Mouse (Mus musculus) adrenal gland, adult 2 months (tissue): ENCODE data around the gene D10Wsu102e. TPM values are rescaled to one million over a fixed set of nuclear protein-coding genes. Genes with fewer than 3 reads are reported as not detected.
"Not testable (repeated sequence)": the region's sequence is repeated elsewhere in the genome, so short reads cannot be mapped to it uniquely, and the experiment has no call there.

Experiments
- DNase-seq: peaks from one replicate; pipeline ENCODE4 v3.0.0; 2021
- polyA plus RNA-seq: library from polyadenylated mRNA; depleted of rRNA; stranded (reverse); fragments of >200 nt; gene quantifications from 2 replicates; pipeline ENCODE4 v1.2.3, GENCODE M21; 2012
- total RNA-seq, 2 experiments: library from RNA; stranded (reverse); gene quantifications; 2 replicates each; pipeline ENCODE4 v1.2.3; 2021

Gene D10Wsu102e
- total and polyA plus RNA-seq, 3 experiments, result 0.15 to 0.81 (median 0.69) TPM

- no peak for DNase-seq
Observed at GRCm38 (mm10) chr10:83385330-83385910, 25.4 kb downstream of the D10Wsu102e start.

GRCm38 (mm10) chr10:83397336-83397735 is 37.3 kb downstream of the D10Wsu102e start:
- DNase-seq, result no peak

DNA sequence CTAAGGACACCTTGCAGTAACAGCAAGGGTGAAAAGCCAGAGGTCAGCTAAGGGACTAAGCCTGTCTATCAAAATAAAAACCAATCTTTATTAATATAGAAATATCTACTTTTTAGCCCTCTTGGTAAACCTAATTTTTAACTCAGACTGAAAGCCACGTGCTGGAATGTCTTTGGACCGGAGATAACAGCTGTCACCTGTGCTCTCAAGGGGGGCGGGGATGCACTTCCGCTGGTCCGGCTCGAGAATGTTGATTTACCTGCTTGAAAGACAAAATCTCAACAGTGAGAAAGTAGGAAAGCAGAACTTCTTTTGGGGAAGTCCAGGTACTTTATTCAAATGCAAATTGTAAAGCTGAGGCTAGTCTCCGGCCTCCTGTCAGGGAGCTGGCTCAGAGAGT is 40.9 kb downstream of the D10Wsu102e start:
- DNase-seq, result not testable (repeated sequence)

GRCm38 (mm10) chr10:83405031-83405430 is 45.0 kb downstream of the D10Wsu102e start:
- peak; percentile 17 for DNase-seq

GRCm38 (mm10) chr10:83405711-83406110 is 45.7 kb downstream of the D10Wsu102e start:
- DNase-seq, result no peak

GRCm38 (mm10) chr10:83407141-83407540 is 47.1 kb downstream of the D10Wsu102e start:
- DNase-seq, result no peak

DNA sequence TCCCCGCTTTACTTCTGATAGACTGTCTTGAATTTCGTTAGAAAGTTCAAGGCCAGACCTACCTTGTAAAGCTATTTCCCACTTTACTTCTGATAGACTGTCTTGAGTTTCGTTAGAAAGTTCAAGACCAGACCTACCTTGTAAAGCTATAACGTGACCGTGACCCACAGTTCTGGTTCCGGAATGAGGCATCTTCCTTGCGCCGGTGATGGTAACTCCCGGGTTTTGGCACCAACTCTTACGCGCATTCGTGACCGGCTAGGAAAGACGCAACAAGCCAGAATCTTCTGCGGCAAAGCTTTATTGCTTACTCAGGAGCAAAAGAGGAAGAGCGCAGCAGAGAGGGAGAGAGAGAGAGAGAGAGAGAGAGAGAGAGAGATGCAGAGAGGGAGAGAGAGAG is 58.4 kb downstream of the D10Wsu102e start:
- DNase-seq, result not testable (repeated sequence)

DNA sequence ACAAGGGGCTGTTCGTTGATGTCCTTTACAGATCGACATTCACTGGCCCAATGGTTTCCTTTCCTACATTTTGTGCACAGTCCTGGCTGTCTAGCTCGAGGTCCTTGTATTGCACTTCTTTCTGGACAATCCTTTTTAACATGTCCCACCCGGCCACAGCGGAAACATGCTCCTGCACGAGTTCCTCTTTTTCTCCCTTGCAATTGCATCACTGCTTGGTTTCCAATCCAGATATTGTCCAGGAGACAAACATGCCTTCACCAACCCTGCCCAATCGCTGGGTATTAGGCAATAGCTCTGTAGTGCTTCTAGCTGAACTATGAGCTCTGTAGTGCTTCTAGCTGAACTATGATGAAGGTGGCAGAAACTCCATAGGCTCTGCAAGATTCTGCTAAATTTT is 88.6 kb downstream of the D10Wsu102e start:
- no peak for DNase-seq

DNA sequence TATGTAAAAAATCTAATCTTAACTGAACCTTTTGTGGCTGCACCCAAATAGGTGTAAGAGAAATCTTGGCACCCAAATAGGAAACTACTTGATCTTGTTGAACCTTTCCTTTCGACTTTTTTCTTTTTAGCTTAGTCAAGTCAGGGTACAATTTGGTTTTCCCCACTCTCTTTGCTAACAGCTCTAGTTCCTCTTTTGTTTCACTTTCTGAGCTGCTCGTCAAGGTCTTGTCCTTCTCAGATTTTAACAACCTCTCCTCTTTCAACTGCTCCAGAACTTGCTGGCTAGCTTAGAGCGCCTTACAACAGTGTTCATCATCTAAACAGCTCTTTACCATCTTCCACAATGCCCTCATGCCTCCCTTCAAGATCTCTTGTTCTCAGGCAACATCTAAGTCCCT is 97.5 kb downstream of the D10Wsu102e start:
- no peak for DNase-seq

DNA sequence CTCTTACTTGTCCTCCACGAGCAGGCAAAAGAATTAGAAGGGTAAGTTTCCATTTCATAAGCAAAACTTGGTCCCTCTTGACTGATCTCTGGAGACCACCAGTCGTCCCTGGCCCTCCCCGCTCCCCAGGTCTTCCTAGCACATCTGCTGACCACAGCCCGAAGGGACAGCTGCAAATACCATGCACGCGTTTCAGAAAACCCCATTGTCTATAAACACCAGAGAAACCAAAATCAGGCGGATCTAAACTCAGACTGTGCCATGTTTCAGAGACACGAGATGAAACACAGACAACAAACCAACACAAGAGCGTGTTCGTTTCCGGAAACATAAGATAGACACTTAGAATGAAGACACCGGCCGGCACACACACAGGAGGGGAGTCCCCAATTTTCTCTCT is 115.2 kb downstream of the D10Wsu102e start:
- DNase-seq, result no peak

GRCm38 (mm10) chr10:83477286-83477685 is 117.3 kb downstream of the D10Wsu102e start:
- DNase-seq, result no peak

GRCm38 (mm10) chr10:83490506-83490905 is 130.5 kb downstream of the D10Wsu102e start:
- no peak for DNase-seq

DNA sequence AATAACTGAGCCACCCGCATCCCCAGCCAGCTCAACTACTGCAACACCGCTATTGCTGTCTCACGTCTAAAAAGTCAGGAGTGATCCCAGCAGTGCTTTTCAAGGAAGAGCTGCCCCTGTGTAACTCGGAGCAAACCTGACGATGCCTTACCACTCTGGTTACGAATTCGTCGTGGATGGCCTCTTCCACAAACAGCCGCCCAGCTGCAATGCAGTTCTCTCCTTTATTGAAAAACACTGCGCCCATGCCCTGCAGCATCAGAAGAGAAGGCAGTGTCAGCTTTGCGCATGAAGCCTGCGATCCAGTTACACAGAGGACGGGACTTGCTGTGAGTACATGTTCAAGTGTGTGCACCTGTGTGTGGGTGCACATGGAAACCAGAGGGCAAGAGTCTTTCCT is 137.3 kb downstream of the D10Wsu102e start:
- no peak for DNase-seq

DNA sequence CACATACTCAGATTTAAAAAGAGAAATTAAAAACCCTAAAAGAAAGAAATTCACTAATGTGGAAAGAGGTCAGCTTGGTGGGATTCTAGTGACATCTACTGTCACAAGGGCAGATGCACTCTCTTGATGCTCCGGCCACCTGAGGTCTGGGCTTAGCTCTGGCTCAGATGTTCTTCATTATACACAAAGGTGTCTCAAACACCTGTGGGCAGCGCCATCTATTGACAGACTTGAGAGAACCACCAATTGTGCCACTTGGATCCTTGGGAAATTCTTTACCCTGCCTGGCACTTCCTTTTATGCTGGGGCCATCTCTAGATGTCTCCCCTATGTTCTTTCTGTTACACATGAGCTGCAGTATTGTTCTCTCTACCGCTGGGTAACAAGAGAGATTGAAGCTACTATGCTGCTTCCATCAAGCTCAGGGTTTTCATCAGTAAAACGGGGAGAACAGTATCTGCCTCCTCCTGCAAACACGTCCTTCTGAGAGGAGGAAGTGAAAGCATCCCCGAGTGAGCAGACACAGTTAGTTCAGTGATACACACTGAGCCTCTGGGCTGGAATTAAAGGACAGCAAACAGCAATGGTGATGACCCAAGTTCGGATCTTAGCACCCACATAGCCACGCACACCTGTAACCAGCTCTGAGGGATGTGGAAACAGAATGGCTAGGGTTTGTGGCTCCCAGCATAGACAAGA is 149.1 kb downstream of the D10Wsu102e start:
- DNase-seq, result no peak

DNA sequence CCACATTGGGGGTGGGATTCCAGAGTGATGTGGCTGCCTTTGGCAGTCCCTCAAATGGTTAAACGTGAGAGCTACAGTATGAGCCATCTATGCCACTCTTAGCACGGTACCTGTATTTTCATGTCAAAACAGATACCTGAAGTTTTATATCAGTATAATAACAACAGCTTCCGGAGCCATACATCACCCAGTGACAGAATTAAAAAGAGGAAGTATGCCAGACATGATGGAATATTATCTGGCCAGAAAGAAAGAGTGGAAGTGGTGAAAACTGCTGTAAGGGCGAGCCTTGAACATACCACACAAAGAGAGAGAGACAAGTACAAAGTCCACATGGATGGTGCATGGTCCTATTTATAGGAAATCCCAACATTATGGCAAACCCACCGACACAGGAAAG is 151.3 kb downstream of the D10Wsu102e start:
- DNase-seq, result no peak

GRCm38 (mm10) chr10:83513736-83514135 is 153.7 kb downstream of the D10Wsu102e start:
- no peak for DNase-seq

- DNase-seq, result no peak
Observed at GRCm38 (mm10) chr10:83520990-83521389, 161.0 kb downstream of the D10Wsu102e start.

DNA sequence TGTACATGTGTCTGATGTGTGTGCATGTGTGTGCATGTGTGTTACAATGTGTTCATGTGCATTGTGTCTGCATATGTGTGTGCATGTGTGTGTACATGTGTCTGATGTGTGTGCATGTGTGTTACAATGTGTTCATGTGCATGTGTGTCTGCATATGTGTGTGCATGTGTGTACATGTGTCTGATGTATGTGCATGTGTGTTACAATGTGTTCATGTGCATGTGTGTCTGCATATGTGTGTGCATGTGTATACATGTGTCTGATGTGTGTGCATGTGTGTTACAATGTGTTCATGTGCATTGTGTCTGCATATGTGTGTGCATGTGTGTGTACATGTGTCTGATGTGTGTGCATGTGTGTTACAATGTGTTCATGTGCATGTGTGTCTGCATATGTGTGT is 164.2 kb downstream of the D10Wsu102e start:
- not testable (repeated sequence) for DNase-seq

DNA sequence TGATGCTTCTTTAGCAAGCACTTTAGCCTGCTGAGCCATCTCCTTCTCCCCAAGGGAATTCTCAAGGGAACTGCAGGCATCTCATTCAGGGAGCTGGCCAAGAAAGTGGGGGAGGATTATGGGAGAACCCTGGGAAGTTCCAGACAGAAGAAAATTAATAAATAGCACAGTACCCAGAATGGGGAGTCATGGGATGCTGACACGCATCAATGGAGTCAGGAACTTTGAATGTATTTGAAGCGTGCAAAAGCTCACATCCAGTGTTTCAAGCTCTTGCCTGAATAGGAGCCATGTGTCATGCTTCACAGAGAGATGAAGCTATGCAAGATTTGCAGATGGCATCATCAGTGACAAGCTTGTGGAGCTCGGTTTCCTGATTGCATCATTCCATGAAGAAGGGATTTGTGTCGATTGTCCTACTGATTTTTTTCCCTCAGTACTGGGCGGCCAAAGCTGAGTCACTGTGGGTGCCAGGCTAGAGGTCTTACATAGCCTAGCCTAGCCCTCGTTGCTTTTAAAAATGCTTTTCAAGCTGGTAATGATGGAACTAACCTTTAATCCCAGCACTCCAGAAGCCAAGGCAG is 170.5 kb downstream of the D10Wsu102e start:
- DNase-seq, result no peak

DNA sequence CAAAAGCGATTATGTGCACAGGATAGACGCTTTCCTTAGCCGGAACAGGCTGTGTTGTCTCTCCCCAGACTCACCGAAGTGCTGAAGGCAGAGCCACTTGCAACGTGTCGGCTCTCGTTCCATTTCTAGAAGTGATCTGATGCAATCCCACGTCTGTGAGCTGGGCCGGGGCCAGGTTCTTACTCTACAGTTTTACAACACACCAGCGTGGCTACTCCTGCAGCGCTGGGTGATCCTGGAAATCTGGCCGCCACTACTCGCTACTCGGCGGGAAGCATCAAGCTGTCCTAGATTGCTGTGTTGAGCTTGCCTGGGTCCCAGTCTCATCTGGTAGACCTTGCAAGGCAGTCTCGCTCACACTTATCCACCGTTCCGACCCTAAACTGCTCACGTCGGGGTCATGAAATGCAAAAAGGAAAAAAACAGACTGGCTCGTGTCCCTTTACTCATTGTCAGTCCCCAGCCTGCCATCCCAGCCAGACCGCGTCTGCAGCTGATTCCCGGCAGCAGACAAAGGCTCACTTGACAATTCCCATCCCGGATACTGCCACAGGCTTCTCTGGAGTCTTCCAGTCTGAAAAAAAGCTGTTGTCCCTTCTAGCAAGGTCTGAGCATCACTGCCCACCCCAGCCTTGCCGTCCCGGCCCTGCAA is 173.4 kb downstream of the D10Wsu102e start:
- DNase-seq, result peak; percentile 82

GRCm38 (mm10) chr10:83533910-83534283 is 173.9 kb downstream of the D10Wsu102e start, which contains the start of gene Aldh1l2:
Gene Aldh1l2 (minus strand): TSS chr10:83534140.
- DNase-seq, result peak; percentile 90

- DNase-seq, result no peak
Observed at GRCm38 (mm10) chr10:83536436-83536835, 176.4 kb downstream of the D10Wsu102e start.
